Mouse (Mus musculus) urinary bladder, postnatal 4 days (tissue): ENCODE results near the gene Thap8.
"Not testable (repeated sequence)": the region's sequence is repeated elsewhere in the genome, so short reads cannot be mapped to it uniquely, and the experiment has no call there.

Experiments used
- DNase-seq, 2 experiments: peaks; one replicate each; pipeline ENCODE4 v3.0.0; 2021 to 2022; ENCODE audit warnings: low spot score in 2 of 2

Thap8 gene

DNA sequence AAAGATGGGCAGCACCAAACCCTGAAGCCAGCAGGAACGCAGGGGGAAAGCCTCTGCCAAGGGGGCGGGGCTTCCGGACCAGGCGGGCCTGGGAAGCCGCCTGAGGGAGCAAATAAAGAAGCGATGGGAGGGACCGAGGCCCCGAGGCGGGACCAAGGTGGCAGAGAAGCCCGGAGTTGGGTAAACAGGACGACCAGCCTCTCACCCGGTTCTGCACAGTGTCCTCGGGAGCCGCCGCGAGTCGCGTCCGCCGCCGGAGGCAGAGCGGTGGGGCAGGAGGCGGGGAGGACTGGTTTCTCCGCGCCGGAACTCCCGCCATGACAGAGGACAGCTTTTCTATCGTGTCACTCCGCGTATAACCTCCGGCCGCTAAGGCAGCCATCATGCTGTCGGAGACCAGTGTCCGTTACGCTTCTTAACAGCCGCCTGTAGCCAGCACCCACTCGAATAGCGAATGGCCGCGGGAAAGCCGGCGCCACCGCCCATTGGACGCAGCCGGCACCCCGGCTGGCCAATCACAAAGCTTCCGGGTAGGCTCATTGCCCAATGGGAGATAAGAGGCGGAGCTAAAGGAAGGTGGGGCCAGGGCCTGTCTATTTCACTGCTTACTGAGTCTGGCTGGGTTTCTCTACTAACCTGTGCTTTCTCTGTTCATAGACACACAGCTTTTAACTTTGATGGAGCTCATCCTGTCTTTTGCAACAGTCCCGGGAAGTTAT is at the start of gene Thap8, which contains the start of gene Wdr62:
Gene Thap8 (plus strand): TSS at position 144 of the 719 bp plus-strand sequence.
Gene Wdr62 (minus strand): TSS at position 469 of the 719 bp plus-strand sequence.
- DNase-seq, result peak; percentile 90 to 94

DNA sequence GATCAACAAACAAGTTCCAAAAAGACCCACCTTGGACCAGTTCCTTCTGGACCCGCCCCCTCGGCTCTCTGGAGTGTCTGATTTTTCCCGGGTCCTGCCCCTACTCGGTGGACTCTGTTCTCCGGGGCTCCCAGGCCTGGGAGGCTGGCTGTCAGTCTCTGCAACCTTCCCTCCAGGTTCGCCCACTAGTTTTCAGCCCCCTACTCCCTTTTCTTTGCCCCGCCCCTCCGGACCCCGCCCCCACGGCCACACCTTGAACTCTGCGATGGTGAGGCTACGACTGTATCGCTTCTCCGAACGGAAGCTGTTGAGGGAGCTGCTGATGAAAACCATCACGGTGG is 48.6 kb upstream of the Thap8 start:
- no peak for DNase-seq

DNA sequence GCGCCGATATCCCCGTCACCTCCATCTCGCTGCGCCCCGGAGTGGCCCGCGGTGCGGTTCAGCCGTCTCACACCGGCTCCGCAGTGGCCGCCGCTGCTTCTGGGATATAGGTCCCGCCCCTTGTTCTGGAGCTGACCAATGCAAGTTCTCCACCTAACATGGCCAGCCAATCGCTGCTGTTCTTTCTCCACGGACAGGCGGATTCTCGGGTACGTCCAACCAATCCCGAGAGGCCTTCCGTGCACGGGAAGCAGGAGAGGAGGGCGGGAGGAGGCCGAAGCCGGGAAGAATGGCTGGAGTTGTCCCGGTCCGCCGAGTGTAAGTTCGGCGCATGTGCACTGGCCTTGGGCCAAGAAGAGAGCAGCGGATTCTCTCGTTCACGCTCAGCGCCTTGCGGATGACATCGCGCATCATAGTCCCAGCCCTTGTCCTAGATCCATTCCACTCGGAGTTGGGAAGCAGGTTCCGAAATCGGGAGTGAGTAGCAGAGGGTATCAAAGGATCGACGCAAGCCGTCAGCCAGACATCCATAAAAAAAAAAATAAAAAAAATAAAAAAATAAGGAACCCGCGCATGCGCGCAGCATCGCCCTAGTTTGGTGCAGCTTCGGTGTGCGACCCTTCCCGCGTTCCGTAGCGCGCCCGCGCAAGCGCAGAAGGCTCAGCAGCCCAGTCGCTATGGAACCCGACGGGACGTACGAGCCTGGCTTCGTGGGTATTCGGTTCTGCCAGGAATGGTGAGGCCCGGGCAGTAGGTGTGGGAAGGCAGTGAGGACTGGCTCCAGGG is 48.0 kb upstream of the Thap8 start, which contains the start of the genes Polr2i and Tbcb:
Gene Polr2i (plus strand): TSS at position 280 of the 786 bp plus-strand sequence.
Gene Tbcb (minus strand): TSS at position 604 of the 786 bp plus-strand sequence.
- peak; percentile 98 for DNase-seq

DNA sequence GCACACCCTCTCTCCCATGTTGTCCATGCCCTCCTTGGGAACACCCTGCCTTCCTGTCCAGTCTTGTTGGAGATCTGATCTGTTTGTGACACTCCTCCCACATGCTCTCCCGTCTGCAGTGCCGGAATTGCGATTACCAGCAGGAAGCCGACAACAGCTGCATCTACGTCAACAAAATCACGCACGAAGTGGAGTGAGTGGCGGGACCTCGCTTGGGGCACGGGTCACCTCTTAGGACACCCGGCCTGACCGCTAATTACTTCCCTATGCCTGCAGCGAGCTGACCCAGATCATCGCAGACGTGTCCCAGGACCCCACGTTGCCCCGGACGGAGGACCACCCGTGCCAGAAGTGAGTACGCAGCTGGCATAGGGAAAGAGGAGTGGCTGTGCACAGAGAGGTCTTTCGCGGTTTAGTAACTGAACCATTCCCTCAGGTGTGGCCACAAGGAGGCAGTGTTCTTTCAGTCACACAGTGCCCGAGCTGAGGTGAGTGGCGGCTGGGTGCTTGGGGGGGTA is 47.2 kb upstream of the Thap8 start:
- DNase-seq, result peak; percentile 55 to 75

DNA sequence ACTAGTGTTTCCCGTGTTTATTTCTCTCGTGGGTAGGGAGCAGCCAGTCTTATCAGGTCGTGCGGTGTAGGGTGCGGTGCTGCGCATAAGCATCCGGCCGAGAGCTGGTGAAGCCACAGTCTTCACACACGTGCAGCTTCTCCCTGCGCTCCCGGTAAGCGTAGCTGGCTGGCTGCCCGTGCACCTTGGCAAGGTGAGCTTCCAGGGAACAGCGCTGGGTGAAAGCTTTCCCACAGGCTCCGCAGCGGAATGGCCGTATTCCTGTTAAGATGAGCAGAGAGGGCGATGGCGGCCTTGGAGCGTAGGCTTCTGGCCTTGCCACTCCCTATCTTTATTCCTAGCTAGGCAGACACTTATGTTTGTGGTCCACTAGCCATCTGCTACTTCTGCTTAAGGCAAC is 46.5 kb upstream of the Thap8 start:
- DNase-seq, result no peak

DNA sequence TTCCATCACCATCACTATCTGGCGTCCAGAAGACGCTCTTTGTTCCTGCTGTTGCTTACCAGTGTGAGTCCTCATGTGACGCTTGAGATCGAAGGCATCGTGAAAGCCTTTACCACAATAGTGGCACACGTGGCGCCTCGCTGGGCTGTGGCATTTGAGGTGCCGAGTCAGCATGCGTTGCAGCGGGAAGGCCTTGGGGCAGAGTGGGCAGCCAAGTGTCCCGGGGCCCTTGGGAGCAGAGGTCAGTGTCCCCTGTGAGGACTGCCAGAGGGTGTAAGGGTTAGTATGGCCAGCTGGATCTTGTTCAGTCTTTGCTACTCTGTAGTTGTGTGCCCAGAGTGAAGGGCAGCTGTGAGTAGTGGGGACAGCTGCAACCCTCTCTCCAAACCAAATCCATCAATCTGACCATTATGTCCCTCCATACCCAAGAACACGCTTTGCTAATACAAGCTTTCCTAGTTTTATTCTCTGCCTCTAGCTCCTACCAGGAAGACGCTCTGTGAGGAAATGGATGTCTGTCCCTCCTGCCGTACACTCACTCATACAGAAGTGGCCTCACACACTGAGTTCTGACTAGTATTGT is 45.5 kb upstream of the Thap8 start:
- DNase-seq, result no peak

DNA sequence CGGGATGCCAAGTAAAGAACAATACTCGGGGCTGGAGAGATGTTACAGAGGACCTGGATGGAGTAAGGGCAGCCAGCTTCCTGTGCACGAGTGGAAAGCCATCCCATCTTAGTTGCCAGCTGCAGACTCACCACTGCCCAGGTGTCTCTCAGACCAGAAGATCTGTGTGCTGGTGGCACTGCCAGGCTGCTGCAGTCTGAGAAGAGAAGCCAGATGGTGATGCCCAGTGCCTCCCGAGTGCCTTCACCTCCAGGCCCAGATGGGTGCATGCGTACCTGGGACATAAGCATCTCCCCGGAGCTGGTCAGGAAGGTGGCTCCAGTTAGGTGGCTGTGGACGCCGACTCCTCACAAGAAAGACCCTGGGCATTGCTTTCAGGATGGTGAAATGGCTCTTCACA is 44.8 kb upstream of the Thap8 start:
- DNase-seq, result no peak

DNA sequence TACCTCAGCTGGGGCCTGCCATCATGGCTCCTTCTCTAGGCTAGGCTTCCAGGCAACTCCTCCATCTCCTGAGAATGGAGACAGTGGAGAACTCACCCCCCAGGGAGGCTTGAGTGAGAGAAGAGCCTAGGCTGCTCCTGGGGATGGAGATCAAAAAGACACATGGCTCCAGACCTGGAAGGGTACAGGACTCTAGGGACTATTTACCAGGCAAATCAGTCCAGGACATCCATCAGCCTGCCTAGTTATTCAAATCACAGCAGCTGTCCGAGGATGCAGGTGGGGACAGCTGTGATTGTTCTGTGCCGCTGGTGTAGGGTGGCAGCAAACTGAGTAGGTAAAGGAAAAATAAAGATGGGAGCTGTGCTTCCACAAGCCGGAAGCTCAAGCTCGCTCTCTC is 44.3 kb upstream of the Thap8 start, which contains the start of gene Ovol3:
Gene Ovol3 (minus strand): TSS at position 101 of the 400 bp plus-strand sequence.
- no peak for DNase-seq

DNA sequence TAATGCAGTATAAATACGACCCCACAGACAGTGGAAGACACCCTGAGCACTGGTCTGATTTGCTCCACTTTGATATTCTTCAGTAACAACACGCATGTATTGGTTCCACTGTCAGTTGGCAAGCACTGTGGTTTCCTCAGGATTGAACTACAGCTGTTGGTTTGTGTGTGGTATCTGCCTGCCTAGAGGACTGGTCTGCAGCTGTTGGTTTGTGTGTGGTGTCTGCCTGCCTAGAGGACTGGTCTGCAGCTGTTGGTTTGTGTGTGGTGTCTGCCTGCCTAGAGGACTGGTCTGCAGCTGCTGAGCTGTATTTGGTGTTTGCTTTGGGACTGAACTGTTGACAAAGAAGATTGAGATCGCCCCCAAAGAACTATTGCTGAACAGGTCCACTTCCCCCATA is 42.5 kb upstream of the Thap8 start:
- not testable (repeated sequence) for DNase-seq

DNA sequence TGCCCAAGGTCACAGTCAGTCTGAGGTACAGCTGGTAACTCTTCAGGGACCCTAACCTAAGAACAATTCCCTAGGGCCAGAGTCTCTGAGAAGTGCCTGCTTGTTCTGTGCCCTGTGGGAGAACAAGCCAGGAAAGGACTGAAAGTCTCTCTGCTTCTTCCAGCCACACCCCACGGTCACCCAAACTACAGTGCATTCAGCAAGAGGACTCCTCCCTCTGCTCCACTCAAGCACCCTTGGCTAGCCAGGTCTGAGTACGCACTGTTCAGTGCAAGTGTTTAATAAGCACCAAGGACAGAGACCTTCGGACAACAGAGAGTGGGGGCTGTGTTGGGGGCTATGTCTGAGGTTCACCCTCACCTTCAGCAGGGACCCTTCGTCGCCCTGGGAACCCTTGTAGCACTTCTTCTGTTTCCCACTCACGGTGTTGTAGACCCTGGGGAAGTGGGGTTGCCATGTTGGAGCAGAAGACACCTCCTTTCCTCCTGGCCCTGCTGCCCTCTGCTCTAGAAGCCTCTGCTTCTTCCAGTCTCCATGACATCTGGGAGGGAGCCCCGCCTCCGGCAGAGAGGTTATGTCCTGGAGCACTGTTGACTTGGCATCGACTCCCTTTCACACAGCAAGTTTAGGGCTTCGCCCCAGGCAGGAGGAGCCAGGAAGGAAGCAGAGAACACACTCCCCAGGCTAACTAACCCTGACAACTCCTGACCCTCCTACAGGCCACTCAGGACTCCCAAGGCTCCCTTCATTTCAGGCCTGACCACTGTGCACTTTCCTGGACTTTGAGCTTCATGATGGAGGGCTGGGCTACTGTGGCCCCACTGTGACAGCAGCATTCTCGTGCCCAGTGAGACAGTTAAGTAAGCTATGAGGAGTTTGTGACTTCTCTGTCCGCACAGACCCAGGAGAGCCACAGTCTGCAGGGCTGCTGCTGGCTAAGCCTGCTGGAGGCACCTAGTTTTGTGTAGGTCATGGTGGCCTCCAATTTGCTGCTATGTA is 27.6 kb upstream of the Thap8 start:
- DNase-seq, result peak in 1 of 2 experiments; percentile 33

DNA sequence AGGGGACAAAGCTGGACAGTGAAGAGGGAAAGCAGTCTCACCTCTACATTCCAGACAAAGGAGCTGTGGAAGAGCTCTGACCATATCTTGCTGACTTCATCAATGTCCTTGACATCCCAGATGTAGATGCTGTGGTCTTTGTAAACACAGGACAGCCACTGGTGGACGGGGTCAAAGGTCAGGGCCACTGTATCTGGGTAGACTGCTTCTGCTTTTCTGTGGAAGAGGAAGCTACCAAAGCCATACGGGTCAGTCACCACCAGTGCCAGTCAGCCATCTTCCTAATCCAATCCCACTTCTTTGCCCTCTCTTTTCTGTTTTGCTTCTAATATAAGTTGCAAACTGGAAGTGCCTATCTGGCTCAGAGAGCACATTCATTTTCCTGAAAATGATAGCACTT is 14.9 kb upstream of the Thap8 start:
- no peak for DNase-seq

DNA sequence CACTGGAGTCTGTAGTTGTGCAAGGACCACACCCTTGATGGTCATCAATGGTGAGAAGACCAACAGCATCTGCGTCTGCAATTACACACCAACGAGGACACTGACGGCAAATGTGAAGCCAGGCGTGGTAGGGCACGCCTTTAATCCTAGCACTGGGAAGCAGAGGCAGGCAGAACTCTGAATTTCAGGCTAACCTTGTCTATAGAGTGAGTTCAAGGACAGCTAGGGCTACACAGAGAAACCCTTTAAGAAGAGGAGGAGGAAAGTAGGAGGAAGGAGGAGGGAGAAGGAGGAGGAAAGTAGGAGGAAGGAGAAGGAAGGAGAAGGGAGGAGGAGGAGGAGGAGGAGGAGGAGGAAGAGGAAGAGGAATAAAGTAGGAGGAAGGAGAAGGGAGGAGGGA is 14.4 kb upstream of the Thap8 start:
- no peak for DNase-seq

DNA sequence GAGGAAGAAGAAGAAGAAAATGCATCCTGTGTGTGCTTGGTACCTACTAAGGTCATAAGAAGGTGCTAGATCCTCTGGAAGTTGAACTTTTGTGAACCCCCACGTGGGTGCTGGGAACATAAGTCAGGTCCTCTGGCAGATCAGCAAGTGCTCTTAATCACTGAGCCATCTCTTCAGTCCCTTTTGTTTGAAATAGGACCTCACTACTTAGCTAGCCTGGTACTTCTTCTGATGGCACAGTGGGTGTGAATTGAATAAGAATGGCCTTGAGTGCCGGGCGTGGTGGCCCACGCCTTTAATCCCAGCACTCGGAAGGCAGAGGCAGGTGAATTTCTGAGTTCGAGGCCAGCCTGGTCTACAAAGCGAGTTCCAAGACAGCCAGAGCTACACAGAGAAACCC is 14.0 kb upstream of the Thap8 start:
- DNase-seq, result no peak

DNA sequence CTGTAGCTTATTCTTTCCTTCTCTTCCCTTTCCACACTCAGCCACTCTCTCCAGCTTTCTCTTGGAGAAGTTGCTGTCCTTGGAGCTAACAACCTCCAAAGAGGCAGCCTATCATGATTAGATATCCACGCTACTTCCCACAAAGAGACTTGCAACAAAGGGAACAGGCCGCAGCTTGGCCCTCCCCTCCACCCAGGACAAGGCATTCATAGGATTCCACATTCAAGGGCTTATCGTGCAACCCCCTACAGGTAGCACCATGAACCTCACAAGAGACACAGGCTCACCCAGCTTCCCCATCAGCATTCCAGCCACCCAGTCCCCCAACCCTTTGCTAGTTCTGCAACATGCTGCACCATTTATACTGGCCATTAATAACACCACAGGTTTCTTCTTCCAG is 13.1 kb upstream of the Thap8 start:
- DNase-seq, result no peak

DNA sequence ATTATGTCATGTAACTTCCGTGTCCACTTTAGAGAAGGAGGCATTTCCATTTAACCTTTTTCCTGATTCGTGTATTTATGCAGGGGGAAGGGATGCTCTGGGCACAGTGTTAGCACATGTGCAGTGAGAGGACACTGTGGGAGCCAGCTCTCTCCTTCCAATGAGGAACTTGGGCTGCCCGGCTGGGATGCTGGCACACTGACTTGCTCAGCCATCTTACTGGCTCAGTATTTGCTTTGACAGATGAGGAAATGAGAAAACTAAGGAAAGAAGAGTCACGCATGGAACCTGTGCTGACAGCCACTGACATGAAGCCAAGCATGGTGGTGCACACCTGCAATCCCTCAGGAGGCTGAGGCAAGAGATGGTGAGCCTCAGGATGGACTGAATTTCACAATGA is 10.3 kb upstream of the Thap8 start:
- DNase-seq, result no peak

DNA sequence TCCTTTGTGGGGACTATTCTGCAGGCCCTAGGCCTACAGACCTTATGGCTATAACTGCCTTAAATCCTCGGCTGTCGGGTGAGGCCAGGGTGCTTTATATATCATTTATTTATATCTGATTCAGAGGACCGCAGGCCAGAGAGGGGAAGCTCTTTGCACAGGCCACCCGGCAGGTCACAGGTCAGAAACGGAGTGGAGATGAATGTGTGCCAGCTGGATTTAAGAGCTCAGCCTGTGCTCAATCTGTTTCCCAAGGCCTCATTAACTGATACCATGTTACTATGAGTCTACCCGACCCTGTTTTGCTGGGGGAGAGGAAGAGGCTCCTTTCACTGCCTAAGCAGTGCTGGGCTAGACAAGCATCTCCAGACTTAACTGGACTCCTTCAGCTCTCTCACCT is 5.5 kb upstream of the Thap8 start:
- DNase-seq, result no peak

DNA sequence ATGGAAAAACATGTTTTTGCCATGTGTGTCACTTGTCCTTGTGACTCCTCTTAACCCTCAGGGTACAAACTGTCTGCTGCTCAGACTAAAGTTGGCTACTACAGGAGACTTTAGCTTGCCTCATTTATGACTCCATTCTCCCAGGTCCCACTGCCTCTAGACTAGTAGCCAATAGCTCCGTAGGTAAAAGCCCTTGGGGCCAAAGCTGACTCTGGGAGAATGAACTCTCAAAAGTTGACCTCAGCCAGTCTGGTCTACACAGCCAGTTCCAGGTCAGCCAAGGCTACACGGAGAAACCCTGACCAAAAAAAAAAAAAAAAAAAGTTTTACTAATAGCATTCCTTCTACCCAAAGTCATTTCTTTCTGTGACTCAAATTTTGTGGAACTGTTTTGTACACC is 983 bp upstream of the Thap8 start:
- no peak for DNase-seq

DNA sequence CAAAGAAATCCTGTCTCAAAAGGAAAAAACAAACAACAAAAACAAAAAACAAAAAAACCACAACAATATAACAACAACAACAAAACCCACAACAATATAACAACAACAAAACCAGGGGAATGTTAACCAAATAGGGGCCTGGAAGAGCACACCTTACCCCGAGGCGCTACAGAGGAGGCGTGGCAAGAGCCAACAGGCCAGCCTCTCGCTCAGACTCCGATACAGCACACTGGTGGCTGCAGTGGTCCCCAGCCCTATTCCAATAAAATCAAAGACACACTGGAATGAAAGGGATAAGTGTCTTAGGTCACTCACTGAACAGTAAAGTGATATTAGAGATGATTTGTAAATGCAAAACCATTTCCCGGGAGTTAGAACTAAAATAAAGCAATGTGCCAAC is 358 bp upstream of the Thap8 start:
- DNase-seq, result no peak

DNA sequence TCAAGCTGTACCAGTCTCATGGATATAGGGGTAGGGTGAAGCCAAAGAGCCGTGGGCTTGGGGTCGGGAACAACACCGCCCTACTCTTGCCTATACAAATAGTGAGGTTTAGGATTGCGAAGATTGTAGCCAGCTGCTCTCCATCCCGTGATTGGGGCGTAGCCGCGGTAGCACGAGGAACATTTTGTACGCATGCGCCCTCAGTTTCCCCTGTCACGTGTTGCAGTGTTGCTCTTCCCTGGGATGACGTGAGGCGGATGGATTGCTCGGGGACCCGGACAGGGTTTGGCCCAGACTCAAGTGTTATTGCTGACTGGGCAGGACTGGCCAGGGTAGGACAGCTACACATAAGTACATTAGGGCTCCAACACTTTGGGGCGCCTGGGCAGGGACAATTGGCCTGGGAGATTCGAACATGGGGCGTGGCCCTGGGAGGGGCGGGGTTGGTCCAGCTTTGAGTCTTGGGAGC is 810 bp downstream of the Thap8 start:
- DNase-seq, result peak; percentile 85 to 89

DNA sequence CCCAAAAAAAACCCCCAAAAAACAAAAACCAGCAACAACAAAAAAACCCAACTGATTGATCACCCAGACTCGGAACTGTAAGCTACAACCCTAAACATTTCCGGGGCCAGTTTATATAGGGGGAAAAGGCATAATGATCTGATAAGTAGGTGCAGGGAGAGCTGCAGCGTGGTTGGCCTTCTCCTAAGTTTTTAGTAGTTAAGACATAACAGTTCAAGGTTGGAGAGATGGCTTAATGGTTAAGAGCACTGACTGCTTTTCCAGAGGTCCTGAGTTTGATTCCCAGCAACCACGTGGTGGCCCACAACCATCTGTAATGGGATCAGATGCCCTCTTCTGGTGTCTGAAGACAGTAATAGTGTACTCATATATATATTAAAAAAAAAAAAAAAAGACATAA is 1.6 kb downstream of the Thap8 start:
- DNase-seq, result no peak

DNA sequence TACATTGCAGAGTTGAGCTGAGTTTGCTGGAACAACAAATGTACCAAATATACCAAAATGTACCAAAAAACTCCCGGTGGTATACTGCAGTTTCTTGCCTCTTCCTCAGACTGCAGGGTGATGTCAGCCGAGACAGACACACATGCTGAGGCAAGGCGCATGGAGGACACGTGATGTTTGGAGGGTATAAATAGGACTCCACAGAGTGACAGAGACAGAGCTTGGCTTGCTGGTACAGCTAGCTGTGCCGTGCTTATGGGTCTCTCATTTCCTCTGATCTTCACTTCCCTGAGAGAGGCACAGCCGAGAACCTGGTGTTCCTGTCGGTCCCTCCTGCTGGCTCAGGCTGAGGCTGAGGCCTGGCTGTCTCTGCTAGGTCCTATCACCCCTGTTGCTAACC is 2.8 kb downstream of the Thap8 start:
- no peak for DNase-seq
